Mouse (Mus musculus): ENCODE data around the gene Kcnab2. TPM values are rescaled to one million over a fixed set of nuclear protein-coding genes. Genes with fewer than 3 reads are reported as not detected.

The Kcnab2 gene
- polyA plus RNA-seq, 1 experiment = 18.3 TPM

GRCm38 (mm10) chr4:152418229-152419060 lies 59.2 kb downstream of the Kcnab2 start:
- no peaks in the 10 kb centered on the region for H3K27me3 ChIP-seq (ENCODE audit: control insufficient read depth, insufficient read depth, low read length)
- no peaks in the 10 kb centered on the region for H3K36me3 ChIP-seq (ENCODE audit: control insufficient read depth, insufficient read depth, low read length)
- no peak overlapping the region for H3K4me3 ChIP-seq (ENCODE audit: control insufficient read depth, low read depth, low read length)
- H3K27ac ChIP-seq (ENCODE audit: control insufficient read depth, insufficient read depth, low read depth, low read length) = no peak overlapping the region
- H3K4me1 ChIP-seq (ENCODE audit: control insufficient read depth, insufficient read depth, low read length) = peaks cover 2% of the 10 kb centered on the region
- TF ChIP-seq POLR2A (IDR thresholded peaks at IDR 0.05; ENCODE audit: control insufficient read depth, low read depth, low read length) = no peak
- TF ChIP-seq CTCF (IDR thresholded peaks at IDR 0.05; ENCODE audit: control insufficient read depth, insufficient read depth, insufficient replicate concordance, low read depth, low read length) = no peak

- Histone ChIP-seq H3K4me3 (ENCODE audit: control insufficient read depth, low read depth, low read length) (no peak overlapping the region), H3K27ac (ENCODE audit: control insufficient read depth, insufficient read depth, low read depth, low read length) (no peak overlapping the region), H3K36me3 (ENCODE audit: control insufficient read depth, insufficient read depth, low read length) (no peaks in the 10 kb centered on the region), H3K27me3 (ENCODE audit: control insufficient read depth, insufficient read depth, low read length) (no peaks in the 10 kb centered on the region), H3K4me1 (ENCODE audit: control insufficient read depth, insufficient read depth, low read length) (peaks cover 5% of the 10 kb centered on the region; the same call in 1 of the 2 replicates)
- TF ChIP-seq POLR2A (IDR thresholded peaks at IDR 0.05; ENCODE audit: control insufficient read depth, low read depth, low read length) (no peak), CTCF (IDR thresholded peaks at IDR 0.05; ENCODE audit: control insufficient read depth, insufficient read depth, insufficient replicate concordance, low read depth, low read length) (no peak)
These were observed 65.1 kb downstream of the Kcnab2 start for GRCm38 (mm10) chr4:152412524-152413080.

- no peaks in the 10 kb centered on the region for H3K27me3 ChIP-seq (ENCODE audit: control insufficient read depth, insufficient read depth, low read length)
- H3K4me1 ChIP-seq (ENCODE audit: control insufficient read depth, insufficient read depth, low read length) = peaks cover 5% of the 10 kb centered on the region; the same call in 1 of the 2 replicates
- TF ChIP-seq POLR2A (IDR thresholded peaks at IDR 0.05; ENCODE audit: control insufficient read depth, low read depth, low read length) (no peak), CTCF (IDR thresholded peaks at IDR 0.05; ENCODE audit: control insufficient read depth, insufficient read depth, insufficient replicate concordance, low read depth, low read length) (no peak)
- H3K27ac ChIP-seq (ENCODE audit: control insufficient read depth, insufficient read depth, low read depth, low read length) = no peak overlapping the region
- no peak overlapping the region for H3K4me3 ChIP-seq (ENCODE audit: control insufficient read depth, low read depth, low read length)
- no peaks in the 10 kb centered on the region for H3K36me3 ChIP-seq (ENCODE audit: control insufficient read depth, insufficient read depth, low read length)
These were observed 66.7 kb downstream of the Kcnab2 start for GRCm38 (mm10) chr4:152410961-152411360.

GRCm38 (mm10) chr4:152406531-152406930 lies 71.1 kb downstream of the Kcnab2 start:
- TF ChIP-seq POLR2A (IDR thresholded peaks at IDR 0.05; ENCODE audit: control insufficient read depth, low read depth, low read length) (no peak), CTCF (IDR thresholded peaks at IDR 0.05; ENCODE audit: control insufficient read depth, insufficient read depth, insufficient replicate concordance, low read depth, low read length) (no peak)

GRCm38 (mm10) chr4:152405671-152406201 lies 71.9 kb downstream of the Kcnab2 start:
- H3K4me3 ChIP-seq (ENCODE audit: control insufficient read depth, low read depth, low read length) = no peak overlapping the region
- no peak overlapping the region for H3K27ac ChIP-seq (ENCODE audit: control insufficient read depth, insufficient read depth, low read depth, low read length)

More at GRCm38 (mm10) chr4:152406531-152406930, 71.1 kb downstream of the Kcnab2 start:
- no peak overlapping the region for H3K4me3 ChIP-seq (ENCODE audit: control insufficient read depth, low read depth, low read length)
- H3K4me1 ChIP-seq (ENCODE audit: control insufficient read depth, insufficient read depth, low read length) = no peaks in the 10 kb centered on the region
- H3K27ac ChIP-seq (ENCODE audit: control insufficient read depth, insufficient read depth, low read depth, low read length) = no peak overlapping the region
- no peaks in the 10 kb centered on the region for H3K27me3 ChIP-seq (ENCODE audit: control insufficient read depth, insufficient read depth, low read length)
- H3K36me3 ChIP-seq (ENCODE audit: control insufficient read depth, insufficient read depth, low read length) = no peaks in the 10 kb centered on the region

GRCm38 (mm10) chr4:152405143-152405542 lies 72.5 kb downstream of the Kcnab2 start:
- Histone ChIP-seq H3K27me3 (ENCODE audit: control insufficient read depth, insufficient read depth, low read length) (no peaks in the 10 kb centered on the region), H3K27ac (ENCODE audit: control insufficient read depth, insufficient read depth, low read depth, low read length) (no peak overlapping the region), H3K36me3 (ENCODE audit: control insufficient read depth, insufficient read depth, low read length) (no peaks in the 10 kb centered on the region), H3K4me3 (ENCODE audit: control insufficient read depth, low read depth, low read length) (no peak overlapping the region), H3K4me1 (ENCODE audit: control insufficient read depth, insufficient read depth, low read length) (no peaks in the 10 kb centered on the region)
- TF ChIP-seq CTCF (IDR thresholded peaks at IDR 0.05; ENCODE audit: control insufficient read depth, insufficient read depth, insufficient replicate concordance, low read depth, low read length) (no peak), POLR2A (IDR thresholded peaks at IDR 0.05; ENCODE audit: control insufficient read depth, low read depth, low read length) (no peak)

More at GRCm38 (mm10) chr4:152405671-152406201, 71.9 kb downstream of the Kcnab2 start:
- no peak for TF ChIP-seq POLR2A (IDR thresholded peaks at IDR 0.05; ENCODE audit: control insufficient read depth, low read depth, low read length)
- no peak for TF ChIP-seq CTCF (IDR thresholded peaks at IDR 0.05; ENCODE audit: control insufficient read depth, insufficient read depth, insufficient replicate concordance, low read depth, low read length)
- no peaks in the 10 kb centered on the region for H3K36me3 ChIP-seq (ENCODE audit: control insufficient read depth, insufficient read depth, low read length)
- H3K4me1 ChIP-seq (ENCODE audit: control insufficient read depth, insufficient read depth, low read length) = no peaks in the 10 kb centered on the region
- no peaks in the 10 kb centered on the region for H3K27me3 ChIP-seq (ENCODE audit: control insufficient read depth, insufficient read depth, low read length)

- no peak overlapping the region for H3K27ac ChIP-seq (ENCODE audit: control insufficient read depth, insufficient read depth, low read depth, low read length)
- H3K36me3 ChIP-seq (ENCODE audit: control insufficient read depth, insufficient read depth, low read length) = no peaks in the 10 kb centered on the region
- TF ChIP-seq POLR2A (IDR thresholded peaks at IDR 0.05; ENCODE audit: control insufficient read depth, low read depth, low read length) = no peak
- TF ChIP-seq CTCF (IDR thresholded peaks at IDR 0.05; ENCODE audit: control insufficient read depth, insufficient read depth, insufficient replicate concordance, low read depth, low read length) = no peak
- no peaks in the 10 kb centered on the region for H3K4me1 ChIP-seq (ENCODE audit: control insufficient read depth, insufficient read depth, low read length)
- no peak overlapping the region for H3K4me3 ChIP-seq (ENCODE audit: control insufficient read depth, low read depth, low read length)
- no peaks in the 10 kb centered on the region for H3K27me3 ChIP-seq (ENCODE audit: control insufficient read depth, insufficient read depth, low read length)
These were observed 78.7 kb downstream of the Kcnab2 start for GRCm38 (mm10) chr4:152398926-152399325.
